Mouse (Mus musculus) 416B (cell line): Measurements from ENCODE around the gene Xpnpep3.
"Not testable (repeated sequence)": the region's sequence is repeated elsewhere in the genome, so short reads cannot be mapped to it uniquely, and the experiment has no call there.

ENCODE experiments used
- DNase-seq: peaks from one replicate; pipeline ENCODE4 v3.0.0; 2011; ENCODE audit warnings: low read depth

Xpnpep3 gene

DNA sequence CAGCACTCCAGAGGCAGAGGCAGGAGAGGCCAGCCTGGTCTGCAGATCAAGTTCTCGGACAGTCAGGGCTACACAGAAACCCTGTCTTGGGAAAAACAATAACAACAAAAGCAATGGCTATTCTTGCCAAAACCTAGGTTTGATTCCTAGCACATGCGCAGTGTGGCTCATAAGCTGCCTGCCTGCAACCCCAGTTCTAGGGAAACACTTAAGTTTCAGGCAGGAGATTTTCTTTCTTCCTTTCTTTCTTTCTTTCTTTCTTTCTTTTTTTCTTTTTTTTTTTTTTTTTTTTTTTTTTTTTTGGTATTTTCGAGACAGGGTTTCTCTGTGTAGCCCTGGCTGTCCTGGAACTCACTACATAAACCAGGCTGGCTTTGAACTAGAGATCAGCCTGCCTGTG, 80.3 kb downstream of the Xpnpep3 start:
- DNase-seq, result not testable (repeated sequence)

DNA sequence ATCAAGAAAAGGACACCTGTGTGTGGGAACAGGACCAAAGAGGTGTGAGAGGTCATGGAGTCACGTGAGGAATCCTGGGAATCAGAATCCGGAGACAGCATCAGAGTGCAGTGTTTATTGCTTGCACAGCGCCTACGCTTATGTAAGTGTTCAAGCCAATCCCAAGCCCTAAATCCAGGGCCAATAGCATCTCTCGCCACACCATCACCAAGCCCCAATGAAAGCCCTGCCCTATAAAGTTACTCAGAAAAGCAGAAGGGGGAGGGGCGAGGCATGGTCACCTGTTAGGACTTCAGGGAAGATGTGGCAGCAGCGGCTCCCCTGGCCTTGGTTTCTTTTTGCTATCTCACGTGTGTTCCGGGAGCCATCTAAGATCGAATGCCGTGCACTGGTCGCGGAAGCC, 81.0 kb downstream of the Xpnpep3 start:
- DNase-seq, result peak; percentile 94

DNA sequence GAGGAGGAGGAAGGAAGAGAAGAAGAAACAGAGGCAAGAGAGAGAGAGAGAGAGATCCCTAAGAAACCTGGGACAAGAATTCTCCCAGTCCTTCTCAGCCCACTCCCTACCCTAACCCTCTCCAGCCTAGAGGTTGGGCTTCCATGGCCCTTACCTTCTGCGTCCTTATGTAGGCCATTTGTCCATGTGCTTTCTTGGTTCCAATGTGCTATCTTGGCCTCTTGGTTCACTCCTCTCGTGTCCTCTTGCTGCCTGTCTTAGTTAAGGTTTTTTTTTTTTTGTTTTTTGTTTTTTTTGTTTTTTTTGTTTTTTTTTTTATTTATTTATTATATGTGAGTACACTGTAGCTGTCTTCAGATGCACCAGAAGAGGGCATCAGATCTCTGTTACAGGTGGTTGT, 83.0 kb downstream of the Xpnpep3 start:
- no peak for DNase-seq

DNA sequence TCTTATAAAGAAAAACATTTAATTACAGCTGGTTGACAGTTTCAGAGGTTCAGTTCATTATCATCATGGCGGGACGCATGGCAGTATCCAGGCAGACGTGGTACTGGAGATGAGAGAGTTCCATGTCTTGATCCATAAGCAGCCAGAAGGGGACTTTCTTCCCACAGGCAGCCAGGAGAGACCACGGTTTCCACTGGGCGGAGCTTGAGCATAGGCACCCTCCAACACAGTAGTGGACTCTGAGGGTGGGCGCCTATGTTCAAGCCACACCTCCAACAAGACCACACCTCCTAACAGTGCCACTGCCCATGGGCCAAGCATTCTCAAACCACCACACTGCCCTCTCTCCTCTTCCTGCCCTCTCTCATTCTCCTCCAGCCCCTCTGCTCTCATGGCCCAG, 83.8 kb downstream of the Xpnpep3 start:
- no peak for DNase-seq

DNA sequence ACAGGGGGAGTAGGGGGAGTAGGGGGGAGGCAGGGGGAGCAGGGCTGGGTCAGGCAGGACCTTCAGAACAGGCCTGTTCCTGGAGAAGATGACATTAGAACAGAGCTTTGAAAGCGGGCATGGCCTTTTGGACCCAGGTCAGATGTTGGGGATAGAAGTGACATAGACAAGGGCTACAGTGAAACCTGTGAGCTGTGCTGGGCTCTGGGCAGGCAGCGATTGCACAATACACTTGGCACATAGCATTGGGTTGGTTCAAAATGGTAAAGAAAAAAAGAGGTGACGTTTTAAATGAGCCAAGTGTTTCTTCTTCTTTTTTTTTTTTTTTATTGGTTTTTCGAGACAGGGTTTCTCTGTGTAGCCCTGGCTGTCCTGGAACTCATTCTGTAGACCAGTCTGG, 85.5 kb downstream of the Xpnpep3 start:
- DNase-seq, result peak; percentile 79

DNA sequence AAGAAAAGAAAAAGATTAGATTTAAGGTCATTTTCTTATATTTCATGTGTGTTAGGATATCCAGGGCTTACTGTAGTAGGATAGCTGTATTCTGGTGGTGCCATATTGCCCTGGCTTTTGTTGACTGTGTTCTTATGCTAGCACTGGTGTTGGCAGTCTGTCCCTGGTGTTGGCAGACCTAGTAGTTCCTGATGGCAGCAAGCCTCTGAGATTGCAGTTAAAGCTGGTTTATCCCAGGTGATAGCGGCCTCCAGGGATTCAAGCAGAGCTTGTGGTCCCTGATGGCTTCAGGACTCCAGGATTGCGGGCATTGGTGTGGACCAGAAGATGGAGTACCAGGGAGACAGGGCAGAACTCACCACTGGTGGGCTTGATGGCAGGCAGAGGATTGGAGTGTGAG, 103.5 kb downstream of the Xpnpep3 start:
- no peak for DNase-seq

DNA sequence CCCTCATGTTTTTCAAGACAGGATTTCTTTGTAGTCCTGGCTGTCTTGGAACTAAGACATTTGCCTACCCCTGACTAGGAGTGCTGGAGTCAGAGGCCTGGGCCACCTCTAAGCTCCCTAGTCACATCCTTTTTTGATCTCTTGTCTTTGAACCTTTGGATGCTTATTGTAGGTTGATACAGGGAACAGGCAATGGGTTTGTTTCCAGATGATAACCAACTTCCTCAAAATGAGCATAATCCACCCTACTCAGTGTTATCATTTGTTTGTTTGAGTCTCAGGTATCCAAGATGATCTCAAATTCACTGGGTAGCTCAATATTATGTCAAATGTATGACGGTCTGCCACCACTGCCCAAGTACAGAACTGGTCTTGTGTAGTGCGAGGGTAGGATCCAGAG, 104.1 kb downstream of the Xpnpep3 start:
- DNase-seq, result no peak
